Mouse (Mus musculus): ENCODE data around the gene Prrt3. TPM values are rescaled to one million over a fixed set of nuclear protein-coding genes. Genes with fewer than 3 reads are reported as not detected.

Prrt3 gene
- polyA plus RNA-seq, 1 experiment from 2014 or later, result 0.14 TPM

DNA sequence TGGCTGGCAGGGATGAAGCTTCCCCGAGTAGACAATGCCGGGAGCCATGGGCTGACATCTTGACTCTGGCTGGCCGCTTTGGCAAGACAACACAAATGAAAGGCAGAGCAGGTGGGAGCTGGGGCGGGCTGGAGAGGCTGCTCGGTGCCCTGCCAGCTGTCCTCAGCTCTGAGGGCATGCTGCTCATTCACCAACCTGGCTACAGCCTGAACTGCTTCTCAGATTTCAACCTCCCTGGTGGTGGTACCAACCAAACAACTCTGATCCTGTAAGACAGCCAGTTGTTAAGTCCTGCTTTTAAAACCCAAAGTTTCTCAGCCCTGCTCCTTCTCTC, 7.2 kb upstream of the Prrt3 start:
- no peak overlapping the region for H3K27ac ChIP-seq (ENCODE audit: low read depth)
- no peaks in the 10 kb centered on the region for H3K9me3 ChIP-seq (ENCODE audit: low read length)
- 0 out of 2 replicates have a peak, but pooled peaks cover 3% of the 10 kb centered on the region for H3K36me3 ChIP-seq (replicated peaks; ENCODE audit: insufficient read depth, low read length)
- ATAC-seq (no peak), DNase-seq (no peak)
- no peak overlapping the region for H3K9ac ChIP-seq (replicated peaks)
- H3K4me3 ChIP-seq (ENCODE audit: low read depth, low read length), result no peak overlapping the region
- no peak overlapping the region for H3K4me2 ChIP-seq (ENCODE audit: low read depth, low read length)
- TF ChIP-seq EP300 (IDR thresholded peaks at IDR 0.05; ENCODE audit: low read depth) (no peak), CTCF (IDR thresholded peaks at IDR 0.05; ENCODE audit: low read depth) (no peak)
- no peaks in the 10 kb centered on the region for H3K4me1 ChIP-seq (ENCODE audit: insufficient read depth)
- H3K27me3 ChIP-seq (ENCODE audit: insufficient read depth, low read length), result no peaks in the 10 kb centered on the region
- WGBS (ENCODE audit: insufficient replicate concordance), result 65% methylated on average over 5 of the region's 5 CpGs

DNA sequence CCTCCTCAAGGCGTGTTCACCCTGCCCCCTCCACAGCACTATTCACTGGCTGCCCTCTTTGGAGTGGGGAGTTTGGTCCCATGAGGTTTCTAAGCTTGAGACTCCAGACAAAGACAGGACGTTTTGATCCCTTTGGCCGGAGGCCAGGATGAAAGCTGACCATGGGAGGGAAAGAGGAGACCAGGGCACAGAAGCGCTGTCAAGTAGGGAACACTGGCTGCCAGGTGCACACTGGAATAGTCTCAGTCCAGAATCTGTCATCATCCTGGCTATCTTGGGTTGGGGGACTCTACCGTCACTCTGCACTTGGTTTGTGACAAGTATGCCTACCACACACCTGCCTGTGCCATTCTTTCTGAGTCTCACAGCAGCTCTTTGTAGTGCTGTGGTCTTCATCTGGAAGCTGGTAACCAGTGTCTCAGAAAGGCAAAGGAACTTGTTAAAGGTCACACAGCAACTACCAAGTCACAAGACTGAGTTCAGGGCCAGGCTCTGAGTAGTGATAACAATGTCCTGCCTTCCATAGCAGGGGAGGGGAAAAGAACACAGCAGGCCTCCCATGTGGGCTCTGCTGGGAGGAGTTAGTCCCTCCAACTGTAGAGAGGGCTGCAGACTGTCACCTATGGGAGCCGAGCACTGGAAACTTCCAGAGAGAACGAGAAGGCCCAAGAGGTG, 6.7 kb upstream of the Prrt3 start:
- ATAC-seq (no peak), DNase-seq (no peak)
- WGBS (ENCODE audit: insufficient replicate concordance), result 66% methylated on average over 7 of the region's 7 CpGs
- no peak overlapping the region for H3K4me2 ChIP-seq (ENCODE audit: low read depth, low read length)
- H3K9me3 ChIP-seq (ENCODE audit: low read length), result no peaks in the 10 kb centered on the region
- no peak overlapping the region for H3K27ac ChIP-seq (ENCODE audit: low read depth)
- H3K4me1 ChIP-seq (ENCODE audit: insufficient read depth), result no peaks in the 10 kb centered on the region
- H3K9ac ChIP-seq (replicated peaks), result no peak overlapping the region
- no peak for TF ChIP-seq EP300 (IDR thresholded peaks at IDR 0.05; ENCODE audit: low read depth)
- no peak for TF ChIP-seq CTCF (IDR thresholded peaks at IDR 0.05; ENCODE audit: low read depth)
- no peaks in the 10 kb centered on the region for H3K27me3 ChIP-seq (ENCODE audit: insufficient read depth, low read length)
- H3K36me3 ChIP-seq (replicated peaks; ENCODE audit: insufficient read depth, low read length), result no peaks in the 10 kb centered on the region
- no peak overlapping the region for H3K4me3 ChIP-seq (ENCODE audit: low read depth, low read length)

DNA sequence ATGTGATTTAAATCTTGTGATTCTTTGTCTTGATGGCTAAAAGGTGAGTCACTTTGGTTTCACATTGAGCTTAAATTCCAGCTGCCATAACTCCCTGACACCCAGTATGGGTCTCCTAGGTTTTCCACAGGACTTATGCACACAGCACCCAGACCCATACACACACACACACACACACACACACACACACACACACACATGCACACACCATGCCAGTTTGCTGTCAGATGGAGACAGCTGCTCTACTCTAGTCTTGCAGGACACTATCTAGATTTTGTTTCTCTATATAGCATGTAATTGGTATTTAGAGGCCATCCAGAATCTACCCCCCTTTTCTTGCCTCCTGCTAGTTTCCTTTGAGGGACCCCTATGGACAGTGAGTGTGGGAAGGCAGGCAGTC, 5.4 kb upstream of the Prrt3 start:
- ATAC-seq (no peak), DNase-seq (no peak)
- no peak overlapping the region for H3K4me2 ChIP-seq (ENCODE audit: low read depth, low read length)
- no peak overlapping the region for H3K9ac ChIP-seq (replicated peaks)
- no peak overlapping the region for H3K4me3 ChIP-seq (ENCODE audit: low read depth, low read length)
- no peaks in the 10 kb centered on the region for H3K36me3 ChIP-seq (replicated peaks; ENCODE audit: insufficient read depth, low read length)
- H3K27ac ChIP-seq (ENCODE audit: low read depth), result no peak overlapping the region
- H3K9me3 ChIP-seq (ENCODE audit: low read length), result no peaks in the 10 kb centered on the region
- TF ChIP-seq CTCF (IDR thresholded peaks at IDR 0.05; ENCODE audit: low read depth) (no peak), EP300 (IDR thresholded peaks at IDR 0.05; ENCODE audit: low read depth) (no peak)
- no peaks in the 10 kb centered on the region for H3K4me1 ChIP-seq (ENCODE audit: insufficient read depth)
- H3K27me3 ChIP-seq (ENCODE audit: insufficient read depth, low read length), result no peaks in the 10 kb centered on the region

DNA sequence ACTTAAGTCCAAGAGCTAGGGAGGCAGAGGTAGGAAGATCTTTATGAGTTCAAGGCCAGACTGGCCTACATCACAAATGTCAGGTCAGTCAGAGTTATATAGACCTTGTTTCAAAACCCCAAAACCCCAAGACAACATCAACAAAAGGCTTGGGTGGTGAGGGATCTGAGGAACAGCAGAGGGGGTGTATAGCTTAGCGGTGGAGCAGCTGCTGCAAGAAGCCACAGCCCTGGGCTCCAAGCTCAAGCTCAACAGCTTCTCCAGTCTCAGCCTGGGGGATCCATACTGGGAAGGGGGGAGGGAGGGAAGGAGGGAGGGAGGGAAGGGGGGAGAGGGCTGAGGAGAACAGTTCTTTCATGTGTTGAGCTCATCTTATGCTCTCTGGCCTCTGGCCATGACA, 4.0 kb upstream of the Prrt3 start:
- H3K4me2 ChIP-seq (ENCODE audit: low read depth, low read length), result no peak overlapping the region
- TF ChIP-seq EP300 (IDR thresholded peaks at IDR 0.05; ENCODE audit: low read depth), result no peak
- no peak for TF ChIP-seq CTCF (IDR thresholded peaks at IDR 0.05; ENCODE audit: low read depth)

DNA sequence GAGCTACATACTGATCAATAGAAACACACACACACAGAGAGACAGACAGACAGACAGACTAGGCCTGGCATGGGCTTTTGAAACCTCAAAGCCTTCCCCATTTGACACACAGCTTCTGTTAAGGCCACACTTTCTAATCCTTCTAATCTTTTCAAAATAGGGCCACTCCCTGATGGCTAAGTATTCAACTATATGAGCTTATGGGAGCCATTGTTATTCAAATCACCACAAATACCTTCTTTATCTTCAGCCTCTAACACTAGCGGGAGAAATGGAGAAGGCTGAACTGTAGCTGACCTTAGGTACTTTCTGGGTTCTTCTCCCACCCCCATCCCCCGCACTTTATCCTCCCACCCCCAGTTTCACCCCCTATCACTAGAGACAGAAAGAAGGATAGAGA, 1.1 kb upstream of the Prrt3 start:
- no peak overlapping the region for H3K4me3 ChIP-seq (ENCODE audit: low read depth, low read length)
- no peak for TF ChIP-seq EP300 (IDR thresholded peaks at IDR 0.05; ENCODE audit: low read depth)
- TF ChIP-seq CTCF (IDR thresholded peaks at IDR 0.05; ENCODE audit: low read depth), result no peak
- H3K27me3 ChIP-seq (ENCODE audit: insufficient read depth, low read length), result peaks cover 18% of the 10 kb centered on the region; the same call in 1 of the 2 replicates

More for the DNA sequence above, 4.0 kb upstream of the Prrt3 start:
- Histone ChIP-seq H3K4me1 (ENCODE audit: insufficient read depth) (no peaks in the 10 kb centered on the region), H3K27ac (ENCODE audit: low read depth) (no peak overlapping the region), H3K9ac (replicated peaks) (no peak overlapping the region), H3K27me3 (ENCODE audit: insufficient read depth, low read length) (peaks cover 11% of the 10 kb centered on the region; the same call in 1 of the 2 replicates), H3K4me3 (ENCODE audit: low read depth, low read length) (no peak overlapping the region), H3K36me3 (replicated peaks; ENCODE audit: insufficient read depth, low read length) (no peaks in the 10 kb centered on the region), H3K9me3 (ENCODE audit: low read length) (no peaks in the 10 kb centered on the region)
- ATAC-seq (no peak), DNase-seq (no peak)
- 88% methylated on average over 1 of the region's 1 CpGs for WGBS (ENCODE audit: insufficient replicate concordance)

DNA sequence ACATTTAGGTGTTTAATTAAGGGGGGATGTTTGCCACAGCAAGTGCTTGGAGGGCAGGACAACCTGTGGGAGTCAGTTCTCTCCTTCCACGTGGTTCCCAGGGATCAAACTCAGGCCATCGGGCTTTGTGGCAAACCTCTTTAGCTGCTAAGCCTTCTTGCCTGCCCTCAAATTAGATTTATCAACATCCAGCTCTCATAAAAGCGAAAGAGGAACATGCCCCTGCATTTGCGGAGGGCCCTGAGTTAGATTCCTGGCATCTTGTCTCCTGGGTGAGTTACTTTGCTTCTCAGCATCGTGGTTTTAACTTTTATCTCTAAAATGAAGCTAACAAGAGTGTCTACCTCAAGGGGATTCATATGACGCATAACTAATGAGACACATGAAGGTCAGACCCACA, 2.4 kb downstream of the Prrt3 start:
- Histone ChIP-seq H3K27ac (ENCODE audit: low read depth) (no peak overlapping the region), H3K4me3 (ENCODE audit: low read depth, low read length) (no peak overlapping the region), H3K9ac (replicated peaks) (no peak overlapping the region), H3K4me2 (ENCODE audit: low read depth, low read length) (no peak overlapping the region), H3K4me1 (ENCODE audit: insufficient read depth) (peaks cover 10% of the 10 kb centered on the region), H3K36me3 (replicated peaks; ENCODE audit: insufficient read depth, low read length) (no peaks in the 10 kb centered on the region), H3K9me3 (ENCODE audit: low read length) (no peaks in the 10 kb centered on the region), H3K27me3 (ENCODE audit: insufficient read depth, low read length) (peaks cover 23% of the 10 kb centered on the region)
- no peak for TF ChIP-seq CTCF (IDR thresholded peaks at IDR 0.05; ENCODE audit: low read depth)
- TF ChIP-seq EP300 (IDR thresholded peaks at IDR 0.05; ENCODE audit: low read depth), result no peak
- 43% methylated on average over 6 of the region's 6 CpGs for WGBS (ENCODE audit: insufficient replicate concordance)
- ATAC-seq (no peak), DNase-seq (no peak)

More for the DNA sequence above, 1.1 kb upstream of the Prrt3 start:
- Histone ChIP-seq H3K27ac (ENCODE audit: low read depth) (no peak overlapping the region), H3K4me1 (ENCODE audit: insufficient read depth) (no peaks in the 10 kb centered on the region), H3K9me3 (ENCODE audit: low read length) (no peaks in the 10 kb centered on the region), H3K36me3 (replicated peaks; ENCODE audit: insufficient read depth, low read length) (no peaks in the 10 kb centered on the region), H3K4me2 (ENCODE audit: low read depth, low read length) (no peak overlapping the region), H3K9ac (replicated peaks) (no peak overlapping the region)
- ATAC-seq, result no peak
- 66% methylated on average over 2 of the region's 2 CpGs for WGBS (ENCODE audit: insufficient replicate concordance)
- DNase-seq, result no peak

Data from liver, postnatal 0 days (tissue).